Mouse (Mus musculus) layer of hippocampus, adult 9-11 months (tissue): ENCODE data around the gene Ankrd23.

Experiments used
- DNase-seq: peaks from one replicate; pipeline ENCODE4 v3.0.0; 2022

The Ankrd23 gene

DNA sequence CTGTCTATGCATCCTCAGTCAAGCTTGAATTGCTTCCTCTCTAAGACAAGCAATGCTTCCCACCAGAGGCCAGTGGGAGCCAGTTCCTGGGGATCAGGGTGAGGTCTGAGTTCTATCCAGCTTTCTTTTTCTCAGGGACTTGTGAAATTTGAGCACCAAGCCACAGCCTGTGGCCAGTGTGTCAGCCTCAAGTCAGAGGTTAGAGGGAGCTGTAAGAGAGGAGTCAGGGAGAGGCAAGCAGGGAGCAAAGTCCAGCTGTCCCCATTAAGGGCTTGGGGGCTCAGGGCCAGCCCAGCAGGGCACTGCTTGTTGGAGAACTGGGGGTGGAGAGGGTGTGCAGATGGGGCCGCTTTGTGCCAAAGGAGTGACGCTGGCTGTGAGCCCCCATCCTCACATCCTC is 26.5 kb upstream of the Ankrd23 start:
- no peak for DNase-seq

DNA sequence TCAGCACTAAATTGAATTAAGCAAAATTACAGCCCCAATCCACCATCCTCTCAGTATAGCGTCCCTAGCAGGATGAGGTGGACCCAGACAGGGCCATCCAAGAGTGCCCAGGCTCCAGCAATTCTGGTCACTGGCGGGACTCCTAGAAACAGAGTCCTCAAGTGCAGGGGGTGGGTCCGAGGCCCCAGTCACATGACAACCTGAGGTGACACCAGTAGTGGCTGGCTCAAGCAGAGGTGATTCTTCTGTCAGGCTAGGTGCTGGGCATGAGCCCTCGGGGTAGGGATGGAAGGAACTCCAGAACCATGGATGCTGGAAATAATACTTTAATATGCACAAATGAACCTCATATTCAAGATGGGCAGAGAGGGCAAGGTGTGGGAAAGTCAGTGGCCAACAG is 25.7 kb upstream of the Ankrd23 start:
- DNase-seq = no peak

DNA sequence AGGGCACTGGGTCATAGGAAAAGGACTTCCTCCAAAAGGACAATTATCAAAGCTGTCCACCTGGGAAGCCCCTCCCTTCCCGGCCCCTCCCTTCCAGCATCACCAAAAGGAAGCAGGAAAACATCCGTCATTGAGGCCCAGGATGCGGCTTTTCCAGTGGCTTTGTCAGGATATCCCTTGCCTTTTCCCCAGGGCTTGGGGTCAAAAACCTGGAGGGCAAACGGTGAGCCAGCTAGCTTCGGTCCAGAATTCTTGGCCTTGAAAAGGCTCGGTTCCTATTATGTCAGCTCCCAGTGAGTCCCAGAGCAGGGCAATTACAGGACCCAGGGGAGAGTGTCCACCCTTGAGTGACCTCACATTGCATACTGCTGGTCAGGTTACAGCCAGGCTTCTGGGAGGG is 24.2 kb upstream of the Ankrd23 start:
- no peak for DNase-seq

DNA sequence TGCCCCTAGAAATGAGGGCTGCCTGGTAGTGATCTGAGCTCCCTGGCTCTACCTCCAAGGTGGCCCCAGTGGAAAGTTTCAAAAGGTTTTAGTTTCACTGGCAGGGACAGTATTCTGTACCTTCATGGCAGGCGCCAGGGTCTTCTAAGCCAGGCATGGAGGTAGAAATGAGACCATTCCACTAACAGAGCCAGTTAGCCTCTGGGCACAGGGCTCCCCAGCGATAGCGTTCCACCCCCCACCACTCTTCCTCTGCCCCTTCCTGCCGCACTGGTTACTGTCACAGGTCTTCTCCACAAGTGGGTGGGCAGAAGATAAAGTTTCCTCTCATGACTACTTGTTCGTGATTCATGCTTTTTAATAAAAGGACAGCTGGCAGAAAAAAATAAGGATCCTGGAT is 23.2 kb upstream of the Ankrd23 start:
- DNase-seq = no peak

DNA sequence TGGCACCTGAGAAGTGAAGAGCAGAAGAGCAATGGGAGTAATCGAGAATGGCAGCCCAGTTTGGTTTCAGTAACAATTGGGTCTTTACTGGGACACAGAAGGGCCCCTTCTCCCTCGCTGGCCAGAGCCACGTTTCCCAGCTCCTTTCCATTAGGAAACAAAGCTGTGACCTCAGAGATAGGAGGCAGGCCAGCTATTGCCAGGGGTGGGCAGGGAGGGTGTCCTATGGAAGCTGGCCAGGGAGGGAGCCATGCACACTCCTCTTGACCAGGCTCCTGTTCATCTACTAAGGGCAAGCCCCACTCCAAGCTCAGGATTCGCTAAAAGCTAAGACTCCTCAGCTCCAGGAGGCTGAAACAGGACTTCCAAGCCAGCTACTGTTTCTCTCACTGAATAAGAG is 22.6 kb upstream of the Ankrd23 start:
- DNase-seq = no peak

DNA sequence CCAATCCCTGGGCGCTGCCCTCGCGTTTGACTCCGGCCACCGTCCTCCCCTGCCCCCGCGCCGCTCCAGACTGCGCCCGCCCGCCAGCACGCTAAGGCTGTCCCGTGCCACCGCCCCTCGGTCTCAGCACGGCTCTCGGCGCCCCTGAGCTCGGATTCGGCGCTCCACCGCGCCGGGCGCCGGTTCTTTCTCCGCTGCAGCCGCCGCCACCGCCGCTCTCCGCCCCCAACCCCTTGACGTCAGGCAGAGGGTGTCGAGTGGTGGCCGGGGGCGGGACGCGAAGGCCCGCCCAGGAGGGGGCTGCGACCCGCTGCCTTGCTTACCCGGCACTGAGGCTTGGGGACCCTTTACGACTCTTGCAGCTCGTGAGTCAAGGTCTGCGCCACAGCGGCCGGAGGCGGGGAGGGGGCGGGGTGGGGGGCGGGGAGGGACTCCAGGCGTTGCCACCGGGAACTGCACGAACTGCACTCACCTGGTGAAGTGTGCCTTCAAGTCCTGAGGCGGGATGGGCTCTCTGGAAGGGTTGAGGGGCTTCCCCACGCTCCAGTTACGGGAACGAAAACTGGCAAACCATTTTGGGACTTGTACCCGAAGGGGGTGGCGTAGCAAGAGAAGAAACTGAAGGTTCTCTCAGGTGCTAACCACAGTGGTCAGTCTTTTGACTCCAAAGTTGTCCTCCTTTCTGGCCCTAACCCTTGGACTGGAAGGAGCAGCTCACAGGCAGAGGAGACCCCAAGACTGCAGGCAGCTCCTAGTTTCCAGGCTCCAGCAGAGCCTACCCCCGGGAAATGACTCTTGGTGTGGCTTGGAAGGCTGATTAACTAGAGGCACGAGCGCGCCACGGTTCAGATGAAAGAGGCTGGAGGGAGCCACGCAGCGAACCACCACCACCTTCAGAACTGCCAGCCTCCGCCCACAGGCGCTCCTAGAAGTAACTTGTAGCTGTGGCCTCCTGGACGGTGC is 21.6 kb upstream of the Ankrd23 start, which contains the start of gene Sema4c:
TSS of gene Sema4c (minus strand) at position 319 of the 963 bp plus-strand sequence.
- peak; percentile 74 for DNase-seq

DNA sequence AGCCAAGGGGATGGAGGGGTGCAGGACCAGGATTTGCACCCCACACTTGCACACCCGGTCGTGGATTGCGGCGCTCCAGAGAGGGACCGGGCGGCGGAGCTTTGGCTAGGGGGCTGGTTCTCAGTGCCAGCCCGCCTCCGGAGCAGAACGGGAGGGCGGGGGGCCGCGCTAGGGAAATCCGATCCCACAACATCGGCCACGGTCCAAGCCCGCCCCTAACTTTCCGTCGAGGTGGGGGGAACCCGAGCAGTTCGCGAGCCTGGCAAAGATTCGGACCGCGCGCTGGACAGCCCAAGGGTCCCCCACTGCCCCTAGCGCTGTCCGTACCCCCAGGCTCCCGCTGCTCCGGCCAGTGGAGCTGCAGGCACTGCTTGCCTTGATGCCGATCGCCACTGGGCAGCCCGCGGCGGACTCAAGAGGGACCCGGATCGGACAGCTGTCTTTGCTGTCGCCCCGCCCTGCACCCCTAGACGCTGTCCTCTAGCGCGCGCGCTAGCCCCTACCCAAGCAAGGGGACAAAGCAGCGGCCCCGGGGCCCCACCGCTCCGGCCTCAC is 20.9 kb upstream of the Ankrd23 start:
- no peak for DNase-seq

DNA sequence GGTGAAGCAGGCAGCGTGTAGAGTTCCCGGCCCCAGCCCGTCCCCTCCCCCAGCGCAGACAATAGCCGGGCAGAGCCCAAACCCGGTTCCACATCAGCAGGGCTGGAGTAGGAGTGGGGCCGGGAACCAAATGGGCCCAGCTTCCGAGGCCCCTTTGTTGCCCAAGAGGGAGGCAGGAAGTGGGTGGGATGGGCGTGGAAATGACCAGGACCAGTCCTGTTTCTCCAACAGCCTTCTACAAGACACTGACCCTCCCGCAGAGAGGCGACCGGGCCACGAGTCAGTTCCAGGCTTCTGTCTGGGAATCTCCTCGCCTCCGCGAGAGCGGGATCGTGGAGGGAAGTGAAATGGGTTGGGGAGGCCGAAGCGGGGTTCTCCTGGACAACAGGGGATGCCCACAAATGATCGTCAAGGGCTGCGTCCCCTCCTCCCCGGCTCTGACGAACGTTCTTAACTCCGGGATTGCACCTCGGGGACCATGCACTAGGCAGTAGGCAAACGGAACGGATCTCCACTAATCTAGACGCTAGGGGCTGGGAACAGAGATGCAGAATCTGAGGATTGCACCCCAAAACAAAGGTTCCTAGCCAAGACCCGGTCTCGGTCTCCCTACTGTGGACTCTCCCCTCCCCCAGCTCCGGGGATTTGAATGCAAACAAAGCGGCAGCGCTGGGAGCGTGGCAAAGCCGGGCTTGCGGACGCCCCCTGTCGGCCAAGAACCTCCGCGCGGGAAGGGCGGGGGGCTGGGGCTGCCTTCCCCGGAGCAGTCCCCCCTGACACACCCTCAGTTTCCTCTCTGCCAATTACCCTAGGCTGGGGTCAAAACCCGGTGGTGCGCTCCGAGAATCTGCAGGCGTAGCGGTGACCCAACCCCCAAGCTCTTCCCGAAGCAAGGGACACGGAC is 20.1 kb upstream of the Ankrd23 start:
- peak; percentile 90 for DNase-seq

DNA sequence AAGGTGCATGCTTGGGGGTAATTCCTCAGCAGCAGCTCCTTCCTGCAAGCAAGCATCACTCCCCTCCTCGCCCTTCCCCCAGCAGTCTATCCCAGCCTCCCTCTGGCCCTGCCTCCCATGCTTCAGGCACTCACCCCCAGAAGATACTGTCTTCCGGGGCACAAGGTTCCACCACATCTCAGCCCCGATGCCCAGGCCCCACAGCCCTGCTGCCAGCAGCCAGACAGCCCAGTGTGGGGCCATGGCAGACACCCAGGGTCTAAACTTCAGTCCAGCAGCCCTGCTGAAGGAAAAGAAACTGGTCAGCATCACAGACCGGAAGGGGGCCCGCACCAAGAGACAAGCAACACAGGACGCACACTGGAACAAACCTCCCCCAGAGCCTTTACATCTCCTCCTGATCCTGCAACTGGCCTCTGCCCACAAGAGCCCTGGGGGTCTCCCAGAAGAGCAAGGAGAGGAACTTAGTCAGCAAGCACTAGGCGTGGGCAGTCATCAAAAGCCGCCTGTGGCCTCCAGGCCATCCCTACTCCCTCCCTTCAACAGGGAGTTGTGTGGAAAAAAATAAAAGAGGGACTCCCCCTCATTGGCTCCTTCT is 19.2 kb upstream of the Ankrd23 start:
- peak; percentile 49 for DNase-seq

DNA sequence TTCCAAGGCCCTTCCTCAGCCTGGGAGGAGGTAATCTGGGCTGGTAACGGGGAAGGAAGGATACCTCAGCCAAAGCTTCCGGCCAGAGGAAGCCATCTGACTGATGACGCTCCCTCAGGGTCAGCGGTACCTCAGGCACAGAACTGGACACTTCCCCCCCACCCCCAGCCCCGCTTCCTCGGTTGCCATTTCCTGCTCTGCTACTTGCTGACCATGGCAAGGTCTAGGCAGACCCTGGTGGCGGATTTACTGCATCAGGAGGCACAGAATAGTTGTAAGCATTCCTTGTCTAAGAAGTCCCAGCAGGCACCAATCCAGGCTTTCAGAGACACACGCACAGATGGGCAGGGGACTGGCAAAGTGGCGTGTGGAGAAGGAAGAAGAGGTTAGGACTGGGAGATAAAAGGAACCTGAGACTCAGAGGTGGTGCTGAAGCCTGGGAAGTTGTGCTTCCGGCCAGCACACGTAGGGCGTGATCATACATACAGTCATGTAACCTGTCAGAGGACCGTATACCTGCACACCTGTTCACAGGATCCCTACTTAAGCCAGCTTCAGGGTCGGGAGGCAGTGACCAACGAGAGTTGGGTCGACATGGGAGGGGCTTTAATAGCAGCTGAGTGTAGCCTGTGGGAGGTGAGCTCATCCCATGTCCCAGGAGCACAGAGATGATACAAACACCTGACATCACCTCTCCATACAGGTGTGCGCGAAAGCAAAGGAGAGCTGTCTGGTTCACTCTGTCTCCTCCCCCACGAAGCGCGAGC is 18.1 kb upstream of the Ankrd23 start:
- no peak for DNase-seq

DNA sequence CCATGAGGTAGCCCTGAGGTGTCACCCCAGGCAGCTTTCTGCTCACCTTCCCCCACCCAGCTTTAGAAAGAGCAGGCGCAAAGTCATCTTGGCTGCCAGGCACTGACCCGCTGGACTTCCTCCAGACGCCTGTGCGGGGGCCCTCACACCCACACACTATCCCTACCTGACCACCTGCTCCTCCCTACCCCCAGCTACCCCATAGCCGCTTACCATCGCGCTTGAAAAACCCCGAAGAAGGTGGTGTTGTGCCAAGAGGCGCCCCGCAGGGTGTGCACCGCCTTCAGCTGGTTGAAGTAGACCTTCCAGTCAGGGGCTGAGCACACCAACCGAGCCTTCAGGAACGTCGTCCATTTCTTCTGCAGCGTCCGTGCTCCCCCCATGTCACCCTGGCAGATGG is 15.8 kb upstream of the Ankrd23 start:
- no peak for DNase-seq

DNA sequence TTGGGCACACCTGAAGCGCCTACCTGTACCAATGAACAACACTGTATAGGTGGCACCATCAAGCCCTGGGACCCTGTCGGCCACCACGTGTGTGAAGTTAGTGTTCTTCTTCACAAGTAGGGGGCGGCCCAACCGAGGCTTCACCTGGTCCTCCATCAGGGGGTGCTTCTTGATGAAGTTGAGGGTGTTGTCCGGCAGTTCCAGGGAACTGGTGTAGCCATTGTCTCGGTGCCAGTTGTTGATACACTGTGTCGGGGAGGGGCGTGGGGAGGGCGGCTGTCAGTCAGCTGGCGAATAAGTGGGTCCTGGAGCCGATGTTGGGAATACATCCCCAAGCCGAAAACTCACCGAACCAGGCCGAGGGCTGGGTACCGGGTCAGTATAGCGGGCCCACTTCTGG is 15.2 kb upstream of the Ankrd23 start:
- no peak for DNase-seq

DNA sequence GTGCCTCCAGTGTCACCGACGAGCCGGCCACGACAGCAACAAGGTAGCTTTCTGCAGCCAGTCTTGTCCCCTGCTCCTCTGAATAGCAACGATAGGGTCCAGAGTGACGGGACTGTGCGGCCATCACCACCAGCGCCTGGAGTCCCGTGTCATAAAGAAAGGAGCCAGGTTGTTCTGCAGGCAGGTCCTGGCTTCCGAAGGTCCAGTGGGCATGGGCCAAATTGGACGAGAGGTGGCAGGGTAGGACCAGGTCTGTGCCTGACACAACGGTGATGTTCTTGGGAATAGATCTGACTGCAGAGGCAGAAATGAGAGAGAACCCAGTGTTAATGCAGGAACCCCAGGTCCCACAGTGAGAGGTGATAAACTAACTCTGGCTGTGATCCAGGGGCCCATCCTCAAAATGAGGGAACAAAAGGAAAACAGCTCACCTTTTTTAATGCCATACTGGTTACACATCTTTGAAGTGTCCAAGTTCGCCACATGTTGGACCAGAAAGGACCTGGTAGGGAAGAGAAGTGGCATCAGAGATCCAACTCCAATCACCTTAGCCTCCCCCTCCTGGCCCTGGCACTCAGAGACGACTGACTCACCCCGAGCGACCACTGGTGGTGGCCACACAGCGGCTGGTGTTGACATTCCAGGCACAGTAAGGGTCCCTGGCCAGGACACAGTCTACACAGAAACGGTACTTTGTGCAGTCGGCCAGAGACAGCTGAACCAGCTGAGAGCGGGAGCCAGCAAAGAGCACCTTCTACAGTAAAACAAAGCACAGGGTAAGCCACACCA is 13.6 kb upstream of the Ankrd23 start:
- no peak for DNase-seq

DNA sequence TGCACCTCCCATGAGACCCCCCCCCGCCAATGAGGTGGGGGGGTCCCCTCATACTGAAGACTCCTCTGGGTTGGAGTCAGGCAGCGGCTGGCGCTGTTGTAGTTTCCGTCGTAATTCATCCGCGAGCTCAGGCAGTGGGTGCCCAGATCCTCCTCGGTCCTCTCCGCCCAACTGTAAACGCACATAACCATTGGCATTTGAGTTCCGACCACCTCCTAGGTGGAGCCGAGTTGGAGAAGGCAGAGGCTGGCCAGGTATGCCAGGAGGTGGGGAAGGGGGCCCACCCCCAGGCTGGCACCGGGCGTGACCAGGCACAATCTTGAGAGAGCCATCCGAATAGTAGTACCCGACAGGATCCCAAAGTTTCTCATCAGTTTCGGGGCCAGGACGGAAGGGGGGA is 12.8 kb upstream of the Ankrd23 start:
- DNase-seq = no peak

DNA sequence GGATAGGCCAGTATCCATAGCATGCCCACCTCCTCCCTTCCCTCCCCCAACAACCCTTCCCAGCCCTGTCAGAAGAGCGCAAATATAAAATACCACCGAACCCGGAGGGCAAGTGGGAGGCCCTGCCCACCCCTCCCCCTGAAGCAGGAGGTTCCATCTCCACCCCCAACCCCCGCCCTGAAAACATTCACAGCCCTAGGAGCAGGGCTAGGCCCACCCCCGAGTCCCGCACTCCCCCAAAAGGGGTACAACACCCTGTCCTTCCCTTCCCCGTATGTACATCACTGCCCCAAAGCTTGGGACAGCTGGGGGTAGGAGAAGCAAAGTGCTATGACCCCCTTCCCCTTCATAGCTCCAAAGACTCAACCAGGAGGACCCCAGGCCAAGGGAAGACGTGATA is 12.1 kb upstream of the Ankrd23 start:
- DNase-seq = no peak

DNA sequence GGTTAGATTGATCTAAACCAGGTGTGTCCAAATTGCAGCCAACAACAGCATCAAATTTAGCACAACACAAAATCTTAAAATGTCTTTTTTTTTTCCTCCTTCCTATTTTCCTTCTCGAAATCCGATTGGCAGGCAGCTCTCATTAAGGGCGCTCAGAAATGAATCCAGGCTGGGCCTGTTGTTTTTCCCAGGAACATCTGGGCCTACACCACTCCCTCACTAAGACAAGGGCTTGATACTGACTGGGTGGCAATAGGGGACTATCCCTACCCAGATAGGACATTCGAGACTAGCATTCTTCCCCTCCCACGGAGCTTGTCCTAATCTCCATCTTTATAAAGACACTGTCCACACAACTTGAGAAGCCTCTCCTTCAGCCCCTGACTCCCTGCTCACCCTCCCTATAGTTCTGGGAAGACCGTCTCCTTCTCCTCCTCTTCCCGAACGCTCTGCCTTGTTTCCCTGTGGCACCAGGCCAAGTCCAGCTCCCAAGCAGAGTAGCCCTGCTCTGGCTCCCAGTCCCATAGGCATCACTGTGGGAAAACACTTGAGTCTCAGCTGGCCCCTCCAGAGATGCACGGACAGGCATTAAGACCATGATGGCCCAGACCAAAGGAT is 11.4 kb upstream of the Ankrd23 start:
- no peak for DNase-seq

DNA sequence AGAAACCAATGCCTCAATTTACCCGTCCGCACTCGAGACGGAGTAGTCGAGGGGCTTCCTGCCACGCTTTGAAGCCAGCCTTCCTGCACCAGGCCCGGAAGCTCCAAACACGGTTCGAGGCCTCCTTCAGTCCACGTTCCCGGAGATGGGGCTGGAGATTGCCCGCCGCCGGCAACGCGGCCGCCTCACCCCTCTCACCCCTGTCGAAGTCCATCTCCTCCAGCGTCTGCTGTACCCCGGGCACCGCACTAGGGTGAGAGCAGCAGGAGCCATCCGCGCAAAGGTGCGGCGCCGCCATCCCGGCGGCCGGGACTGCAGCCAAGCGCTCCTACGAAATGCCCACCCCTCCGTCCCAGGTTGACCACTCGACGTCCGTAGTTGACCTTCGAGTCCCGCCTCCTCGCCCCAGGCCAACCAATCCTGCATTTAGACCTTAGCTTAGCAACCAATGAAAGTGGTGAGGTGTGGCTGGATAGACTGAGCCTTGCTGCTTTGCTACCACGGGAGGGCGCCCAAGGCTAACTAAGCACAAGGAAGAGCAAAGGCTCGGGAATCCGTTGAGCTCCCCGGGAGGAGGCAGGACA is 10.3 kb upstream of the Ankrd23 start, which contains the start of gene Ankrd39:
TSS of gene Ankrd39 (minus strand) at position 558 of the 584 bp plus-strand sequence.
- peak; percentile 99 for DNase-seq

DNA sequence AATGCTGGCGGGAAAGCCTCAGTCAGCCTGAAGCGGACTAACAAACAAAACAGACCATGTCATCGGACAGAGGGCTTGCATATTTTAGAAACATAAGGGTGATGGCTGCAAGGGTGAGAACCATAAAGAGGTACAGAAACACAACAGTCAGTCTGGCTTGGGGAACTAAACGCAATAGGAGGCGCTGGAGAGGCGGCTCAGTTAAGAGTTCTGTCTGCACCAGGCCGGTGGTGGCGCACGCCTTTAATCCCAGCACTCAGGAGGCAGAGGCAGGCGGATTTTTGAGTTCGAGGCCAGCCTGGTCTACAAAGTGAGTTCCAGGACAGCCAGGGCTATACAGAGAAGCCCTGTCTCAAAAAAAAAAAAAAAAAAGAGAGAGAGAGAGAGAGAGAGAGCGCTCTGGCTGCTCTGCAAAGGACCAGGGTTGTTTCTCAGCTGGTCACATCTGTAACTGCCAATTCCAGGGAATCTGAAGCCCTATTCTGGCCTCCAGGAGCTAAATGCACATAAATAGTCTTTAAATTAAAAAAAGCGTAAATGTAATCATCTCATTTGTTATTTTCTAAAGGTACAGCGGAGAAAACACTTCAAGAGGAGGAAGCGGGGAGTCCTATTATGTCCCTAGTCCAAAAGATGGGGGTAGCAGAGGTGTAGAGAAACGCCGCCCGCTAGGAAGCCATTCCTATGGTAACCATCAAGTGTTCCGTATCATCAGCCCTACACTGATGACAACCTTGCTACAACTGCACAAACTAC is 9.3 kb upstream of the Ankrd23 start:
- no peak for DNase-seq

DNA sequence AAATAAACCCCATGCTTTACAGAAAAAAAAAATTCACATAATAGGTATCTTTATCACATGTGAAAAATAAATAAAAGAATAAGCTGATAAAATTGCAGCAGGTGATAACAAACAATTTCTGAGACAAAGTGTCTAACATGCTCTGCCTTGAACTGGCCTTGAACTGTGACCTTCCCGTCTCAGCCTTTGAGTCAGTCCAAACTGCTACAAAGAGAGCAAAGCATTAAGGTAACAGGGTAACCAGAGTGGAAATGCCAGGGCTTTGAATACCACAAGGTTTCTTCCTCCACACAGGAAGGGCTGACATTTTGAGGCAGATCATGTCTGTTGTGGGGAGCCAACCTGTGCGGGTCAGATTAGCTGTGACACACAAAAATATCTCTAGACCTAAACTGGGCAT is 8.7 kb upstream of the Ankrd23 start:
- no peak for DNase-seq

DNA sequence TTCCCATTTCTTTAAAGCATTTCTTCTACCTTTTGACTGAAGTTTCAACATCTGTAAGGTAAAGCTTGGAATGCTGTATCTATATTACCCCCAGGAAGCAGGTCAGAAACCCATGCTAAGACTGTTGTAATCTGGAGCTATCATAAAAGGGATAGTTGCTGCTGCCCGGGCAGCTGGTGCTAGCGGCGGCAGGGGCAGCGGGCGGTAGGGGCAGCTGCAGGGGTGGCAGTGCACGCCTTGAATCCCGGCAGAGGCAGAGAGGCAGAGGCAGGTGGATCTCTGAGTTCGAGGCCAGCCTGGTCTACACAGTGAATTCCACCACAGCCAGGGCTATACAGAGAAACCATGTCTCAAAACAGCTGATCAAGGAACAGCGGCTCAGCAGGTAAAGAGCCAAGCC is 6.2 kb upstream of the Ankrd23 start:
- DNase-seq = no peak
